Comparison of ENCODE assay signal across 8 mouse cellular contexts in genomic region chr9:107521711-107522399, GRCm38 (mm10). TPM values are rescaled to one million over a fixed set of nuclear protein-coding genes. Genes with fewer than 3 reads are reported as not detected.
A peak's percentile ranks its signal among the peaks of the same experiment; 100 is the strongest.
DNase-seq lines count a peak whose midpoint lies in the region; ATAC-seq and TF ChIP-seq lines count a peak whose summit lies in the region.

No protein-coding gene starts in this region.

- peak; percentile 63; the same call in 1 of the 2 replicates for TF ChIP-seq EP300 in ES-Bruce4 (IDR thresholded peaks at IDR 0.05; ENCODE audit: insufficient read depth, low read depth, low read length)
- TF ChIP-seq EP300 in liver, embryonic 14.5 days (IDR thresholded peaks at IDR 0.05; ENCODE audit: low read depth) = no peak
- TF ChIP-seq EP300 in stomach, postnatal 0 days (optimal IDR thresholded peaks at IDR 0.05) = no peak

- 0 out of 2 replicates have a peak overlapping the region, but pooled peaks have one; percentile 4 for H3K4me2 ChIP-seq in forebrain, embryonic 15.5 days (replicated peaks)
- peak overlapping the region; percentile 6 for H3K4me2 ChIP-seq in liver, embryonic 14.5 days (ENCODE audit: low read depth)
- H3K4me2 ChIP-seq in stomach, postnatal 0 days (replicated peaks; ENCODE audit: low read depth) = peak overlapping the region; percentile 49

- 22% methylated on average over 25 of the region's 25 CpGs for WGBS in forebrain, embryonic 15.5 days
- WGBS in liver, embryonic 14.5 days (ENCODE audit: insufficient replicate concordance) = 25% methylated on average over 25 of the region's 25 CpGs
- 14% methylated on average over 25 of the region's 25 CpGs for WGBS in stomach, postnatal 0 days

- H3K9me3 ChIP-seq in ES-Bruce4 (replicated peaks; ENCODE audit: control insufficient read depth, insufficient read depth, low read length, poor library complexity, severe bottlenecking) = no peaks in the 10 kb centered on the region
- H3K9me3 ChIP-seq in forebrain, embryonic 15.5 days = no peaks in the 10 kb centered on the region
- H3K9me3 ChIP-seq in liver, embryonic 14.5 days (ENCODE audit: control insufficient read depth, low read length) = no peaks in the 10 kb centered on the region
- no peaks in the 10 kb centered on the region for H3K9me3 ChIP-seq in stomach, postnatal 0 days (ENCODE audit: control insufficient read depth, low read length)

- no peak for TF ChIP-seq CTCF in ES-Bruce4 (IDR thresholded peaks at IDR 0.05; ENCODE audit: low read depth, low read length)
- no peak for TF ChIP-seq CTCF in liver, embryonic 14.5 days (IDR thresholded peaks at IDR 0.05; ENCODE audit: low read depth)
- no peak for TF ChIP-seq CTCF in stomach, postnatal 0 days (IDR thresholded peaks at IDR 0.05; ENCODE audit: low read depth)

- H3K27me3 ChIP-seq in ES-Bruce4 (ENCODE audit: control insufficient read depth, insufficient read depth, low read length, poor library complexity, severe bottlenecking) = no peaks in the 10 kb centered on the region
- H3K27me3 ChIP-seq in forebrain, embryonic 15.5 days = peaks cover 19% of the 10 kb centered on the region; the same call in 1 of the 2 replicates
- H3K27me3 ChIP-seq in liver, embryonic 14.5 days (ENCODE audit: control insufficient read depth, insufficient read depth, low read length) = peaks cover 15% of the 10 kb centered on the region
- H3K27me3 ChIP-seq in stomach, postnatal 0 days (ENCODE audit: control insufficient read depth, insufficient read depth, low read length) = no peaks in the 10 kb centered on the region

- H3K36me3 ChIP-seq in ES-Bruce4 (ENCODE audit: control insufficient read depth, insufficient read depth, low read length, poor library complexity, severe bottlenecking) = no peaks in the 10 kb centered on the region
- no peaks in the 10 kb centered on the region for H3K36me3 ChIP-seq in forebrain, embryonic 15.5 days
- H3K36me3 ChIP-seq in liver, embryonic 14.5 days (replicated peaks; ENCODE audit: control insufficient read depth, insufficient read depth, low read depth) = no peaks in the 10 kb centered on the region
- no peaks in the 10 kb centered on the region for H3K36me3 ChIP-seq in stomach, postnatal 0 days (ENCODE audit: control insufficient read depth, insufficient read depth, low read length)

- H3K9ac ChIP-seq in ES-Bruce4 (ENCODE audit: low read depth, poor library complexity, severe bottlenecking) = peak overlapping the region; percentile 49
- H3K9ac ChIP-seq in forebrain, embryonic 15.5 days (replicated peaks) = 0 out of 2 replicates have a peak overlapping the region, but pooled peaks have one; percentile 3
- H3K9ac ChIP-seq in liver, embryonic 14.5 days (replicated peaks) = no peak overlapping the region
- H3K9ac ChIP-seq in stomach, postnatal 0 days (ENCODE audit: low read length) = no peak overlapping the region

- 0 out of 2 replicates have a peak overlapping the region, but pooled peaks have one; percentile 7 for H3K27ac ChIP-seq in ES-Bruce4 (ENCODE audit: insufficient read depth, low read length)
- H3K27ac ChIP-seq in forebrain, embryonic 15.5 days (replicated peaks) = no peak overlapping the region
- H3K27ac ChIP-seq in liver, embryonic 14.5 days = no peak overlapping the region
- H3K27ac ChIP-seq in stomach, postnatal 0 days (replicated peaks) = no peak overlapping the region

- no peak for TF ChIP-seq POLR2A in ES-Bruce4 (IDR thresholded peaks at IDR 0.05; ENCODE audit: insufficient read depth, low read length)

- peaks cover 8% of the 10 kb centered on the region for H3K4me1 ChIP-seq in ES-Bruce4 (ENCODE audit: control insufficient read depth, insufficient read depth, low read length)
- peaks cover 11% of the 10 kb centered on the region for H3K4me1 ChIP-seq in forebrain, embryonic 15.5 days
- H3K4me1 ChIP-seq in liver, embryonic 14.5 days (replicated peaks; ENCODE audit: control insufficient read depth in 2 of 2, insufficient read depth in 2 of 2, low read length in 1 of 2) = no peaks in the 10 kb centered on the region
- peaks cover 4% of the 10 kb centered on the region; the same call in 1 of the 2 replicates for H3K4me1 ChIP-seq in stomach, postnatal 0 days (replicated peaks; ENCODE audit: control insufficient read depth, insufficient read depth)

- H3K4me3 ChIP-seq in ES-Bruce4 (ENCODE audit: low read depth, low read length) = peak overlapping the region; percentile 29
- H3K4me3 ChIP-seq in forebrain, embryonic 15.5 days = no peak overlapping the region
- H3K4me3 ChIP-seq in liver, embryonic 14.5 days (ENCODE audit: insufficient read depth in 1 of 2, low read depth in 2 of 2, low read length in 2 of 2) = no peak overlapping the region
- 0 out of 2 replicates have a peak overlapping the region, but pooled peaks have one; percentile 1 for H3K4me3 ChIP-seq in stomach, postnatal 0 days (ENCODE audit: low read depth, low read length)

- peak; percentile 30 for DNase-seq in CD4-positive helper T cell, adult 2 months (ENCODE audit: low read depth, low spot score)
- no peak for DNase-seq in liver, embryonic 14.5 days (ENCODE audit: low read depth in 3 of 3, low spot score in 3 of 3)
- DNase-seq in stomach, postnatal 0 days (ENCODE audit: low spot score) = peak; percentile 39
- DNase-seq in frontal cortex, postnatal 10 days (ENCODE audit: low spot score in 2 of 2) = no peak
- no peak for DNase-seq in kidney, postnatal 10 days
- no peak for DNase-seq in heart, adult 9 months (ENCODE audit: low spot score in 2 of 2)

- peak; percentile 27; the same call in 1 of the 2 replicates for ATAC-seq in forebrain, embryonic 15.5 days (replicated peaks)
- ATAC-seq in liver, embryonic 14.5 days (ENCODE audit: insufficient read depth) = no peak
- ATAC-seq in stomach, postnatal 0 days (ENCODE audit: low FRiP score, low TSS enrichment) = no peak

RNA-seq across cellular contexts. Expression of gene Tmem115, which starts 11.9 kb away (rescaled TPM):
- polyA plus RNA-seq in ES-Bruce4 (2011; ENCODE audit: insufficient read depth, insufficient read length, low read depth, missing spikeins) = 10.7 and 11.6 TPM in 2 replicates
- polyA plus RNA-seq in forebrain, embryonic 15.5 days (2015; fragmentation: Nextera tagmentation; extraction: Ambion mirVana) = 45.7 and 45.8 TPM in 2 replicates
- 8.3 and 8.6 TPM in 2 replicates for polyA plus RNA-seq in liver, embryonic 14.5 days (2012; rRNA removed)
- 15.6 and 15.7 TPM in 2 replicates for polyA plus RNA-seq in liver, embryonic 14.5 days (2014; fragmentation: Nextera tagmentation; extraction: Ambion mirVana)
- polyA plus RNA-seq in stomach, postnatal 0 days (2015; fragmentation: Nextera tagmentation; extraction: Ambion mirVana) = 41.9 and 43.2 TPM in 2 replicates

RNA-seq across cellular contexts. Expression of gene Cyb561d2, which starts 20.1 kb away (rescaled TPM):
- polyA plus RNA-seq in ES-Bruce4 (2011; ENCODE audit: insufficient read depth, insufficient read length, low read depth, missing spikeins) = 7.7 and 9.2 TPM in 2 replicates
- 34.7 and 36.0 TPM in 2 replicates for polyA plus RNA-seq in forebrain, embryonic 15.5 days (2015; fragmentation: Nextera tagmentation; extraction: Ambion mirVana)
- 9.8 and 12.1 TPM in 2 replicates for polyA plus RNA-seq in liver, embryonic 14.5 days (2012; rRNA removed)
- 14.1 and 14.3 TPM in 2 replicates for polyA plus RNA-seq in liver, embryonic 14.5 days (2014; fragmentation: Nextera tagmentation; extraction: Ambion mirVana)
- polyA plus RNA-seq in stomach, postnatal 0 days (2015; fragmentation: Nextera tagmentation; extraction: Ambion mirVana) = 26.7 and 28.2 TPM in 2 replicates

RNA-seq across cellular contexts. Expression of gene Nprl2, which starts 20.2 kb away (rescaled TPM):
- polyA plus RNA-seq in ES-Bruce4 (2011; ENCODE audit: insufficient read depth, insufficient read length, low read depth, missing spikeins) = 32.3 and 32.7 TPM in 2 replicates
- 74.9 and 78.7 TPM in 2 replicates for polyA plus RNA-seq in forebrain, embryonic 15.5 days (2015; fragmentation: Nextera tagmentation; extraction: Ambion mirVana)
- polyA plus RNA-seq in liver, embryonic 14.5 days (2012; rRNA removed) = 10.5 and 12.9 TPM in 2 replicates
- 9.2 and 10.2 TPM in 2 replicates for polyA plus RNA-seq in liver, embryonic 14.5 days (2014; fragmentation: Nextera tagmentation; extraction: Ambion mirVana)
- 24.8 and 24.9 TPM in 2 replicates for polyA plus RNA-seq in stomach, postnatal 0 days (2015; fragmentation: Nextera tagmentation; extraction: Ambion mirVana)

RNA-seq across cellular contexts. Expression of gene Zmynd10, which starts 25.2 kb away (rescaled TPM):
- not detected in 2 replicates for polyA plus RNA-seq in ES-Bruce4 (2011; ENCODE audit: insufficient read depth, insufficient read length, low read depth, missing spikeins)
- polyA plus RNA-seq in forebrain, embryonic 15.5 days (2015; fragmentation: Nextera tagmentation; extraction: Ambion mirVana) = 3.7 and 4.6 TPM in 2 replicates
- 0.19 and 0.25 TPM in 2 replicates for polyA plus RNA-seq in liver, embryonic 14.5 days (2012; rRNA removed)
- polyA plus RNA-seq in liver, embryonic 14.5 days (2014; fragmentation: Nextera tagmentation; extraction: Ambion mirVana) = 0.20 and 0.28 TPM in 2 replicates
- 0.94 and 0.97 TPM in 2 replicates for polyA plus RNA-seq in stomach, postnatal 0 days (2015; fragmentation: Nextera tagmentation; extraction: Ambion mirVana)

RNA-seq across cellular contexts. Expression of gene Rassf1, which starts 29.5 kb away (rescaled TPM):
- polyA plus RNA-seq in ES-Bruce4 (2011; ENCODE audit: insufficient read depth, insufficient read length, low read depth, missing spikeins) = 23.7 and 24.8 TPM in 2 replicates
- polyA plus RNA-seq in forebrain, embryonic 15.5 days (2015; fragmentation: Nextera tagmentation; extraction: Ambion mirVana) = 38.9 and 41.1 TPM in 2 replicates
- 9.8 and 13.6 TPM in 2 replicates for polyA plus RNA-seq in liver, embryonic 14.5 days (2012; rRNA removed)
- polyA plus RNA-seq in liver, embryonic 14.5 days (2014; fragmentation: Nextera tagmentation; extraction: Ambion mirVana) = 11.2 and 12.0 TPM in 2 replicates
- polyA plus RNA-seq in stomach, postnatal 0 days (2015; fragmentation: Nextera tagmentation; extraction: Ambion mirVana) = 44.2 and 46.5 TPM in 2 replicates

Comparison
In these comparisons a context has a peak if more than half of its experiments do, and no peak if none do; other contexts are left out.
1. DNase-seq: peak in CD4-positive helper T cell, adult 2 months (single experiment) and stomach, postnatal 0 days (single experiment); none in liver, embryonic 14.5 days (0 of 3), frontal cortex, postnatal 10 days (0 of 2), kidney, postnatal 10 days (single experiment) and heart, adult 9 months (0 of 2).
2. H3K4me3 ChIP-seq: peak in ES-Bruce4 (single experiment) and stomach, postnatal 0 days (single experiment); none in forebrain, embryonic 15.5 days (single experiment) and liver, embryonic 14.5 days (0 of 2).
3. H3K9ac ChIP-seq: peak in ES-Bruce4 (single experiment) and forebrain, embryonic 15.5 days (single experiment); none in liver, embryonic 14.5 days (single experiment) and stomach, postnatal 0 days (single experiment).
4. Peak in every context shown above with its lines, with median percentiles within 50 percentile points of each other: H3K4me2 ChIP-seq.